Mouse (Mus musculus): Measurements from ENCODE around the gene Gpam.

DNA sequence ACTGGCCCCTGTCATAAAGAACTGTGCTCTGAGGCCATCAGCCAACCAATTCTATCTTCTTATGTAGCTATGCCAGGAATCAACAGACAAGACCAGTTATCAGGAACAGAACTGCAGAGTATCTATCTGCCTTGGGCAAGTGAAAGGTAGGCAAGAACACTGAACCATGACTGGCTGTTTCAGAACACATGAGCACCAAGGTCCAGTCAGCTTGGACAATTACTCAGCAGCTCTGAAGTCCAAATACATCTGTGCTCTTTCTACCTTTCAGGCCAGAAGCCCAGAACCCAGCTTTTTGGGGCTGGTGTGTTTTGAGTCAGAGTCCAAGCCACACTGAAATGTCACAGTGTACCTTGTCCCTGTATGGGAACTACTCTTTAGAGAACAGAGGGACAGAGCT lies 43.4 kb upstream of the Gpam start:
- TF ChIP-seq CTCF (IDR thresholded peaks at IDR 0.05; ENCODE audit: low read depth, low read length) (no peak), POLR2A (IDR thresholded peaks at IDR 0.05; ENCODE audit: borderline replicate concordance, low read depth, low read length) (no peak)

Data from bone marrow macrophage, adult 2 months (primary cell).